Mouse (Mus musculus) liver, postnatal 0 days (tissue): ENCODE measurements around the gene Ddt.

Experiments
- CTCF ChIP-seq: sonication (generic); IDR thresholded peaks from 2 replicates; pipeline ENCODE4 v1.5.1; 2016; ENCODE audit warnings: antibody characterized with exemption, low read depth
- EP300 ChIP-seq: IDR thresholded peaks from 2 replicates; pipeline ENCODE4 v1.6.1; 2016; ENCODE audit warnings: antibody characterized with exemption, low read depth, mild to moderate bottlenecking

GRCm38 (mm10) chr10:75798176-75798696 is 25.0 kb upstream of the Ddt start, which contains the start of gene Gstt1:
- TF ChIP-seq CTCF = no peak
- TF ChIP-seq EP300 = no peak
